ENCODE assay signal across 10 mouse cellular contexts in the genomic region with DNA sequence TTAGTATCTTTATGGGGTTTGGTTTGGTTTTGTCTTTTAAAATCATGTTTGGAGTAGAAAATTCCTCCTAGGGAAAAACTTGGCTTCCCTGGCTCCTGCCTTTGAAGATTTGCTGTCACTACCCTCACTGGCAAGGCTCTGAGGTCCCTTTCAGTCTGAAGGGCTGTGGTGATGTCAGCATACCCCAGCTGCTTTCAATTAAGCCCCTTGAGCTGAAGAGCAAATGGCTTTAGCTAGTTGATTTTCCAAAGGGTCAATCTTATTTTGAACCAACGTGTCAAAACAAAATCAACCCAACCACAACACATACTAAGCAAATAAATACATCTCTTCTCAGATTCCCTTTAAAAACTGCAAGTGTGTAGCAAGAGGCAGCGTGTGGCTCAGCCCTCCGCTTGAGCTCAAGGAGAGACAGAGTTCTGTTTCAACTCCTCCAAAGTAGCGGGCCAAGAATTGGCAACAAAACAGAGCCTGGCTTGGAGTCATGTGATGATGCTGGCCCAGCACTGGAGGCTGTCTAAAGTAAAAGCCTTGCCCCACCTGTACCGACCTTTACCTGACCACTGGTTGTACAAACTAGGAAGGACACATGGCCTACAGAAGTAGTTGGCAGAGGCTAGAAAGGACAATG. TPM values are rescaled to one million over a fixed set of nuclear protein-coding genes. Genes with fewer than 3 reads are reported as not detected.
DNase-seq lines count a peak whose midpoint lies in the region; ATAC-seq and TF ChIP-seq lines count a peak whose summit lies in the region.
"Had no signal": no experiment of that assay in that cellular context is flagged by ENCODE, and none has a peak within 500 bp of the region (broad histone marks: within the 10 kb centered on the region; RNA-seq: fewer than 3 reads in every experiment).

No protein-coding gene starts in this region.

- ATAC-seq in limb, embryonic 13.5 days (ENCODE audit: low FRiP score, low read depth) = no peak

- peak overlapping the region; percentile 2 for H3K27ac ChIP-seq in gastrocnemius, adult 2 months
- H3K27ac ChIP-seq in limb, embryonic 13.5 days = peak overlapping the region; percentile 34; the same call in 1 of the 2 replicates

- peaks cover 53% of the 10 kb centered on the region for H3K4me1 ChIP-seq in limb, embryonic 13.5 days

- 30% methylated on average over 5 of the region's 5 CpGs for WGBS in limb, embryonic 13.5 days

- no peaks in the 10 kb centered on the region for H3K27me3 ChIP-seq in limb, embryonic 13.5 days

- intact Hi-C loops in gastrocnemius, adult 2 months (cut with DNase I) = no loop called here

- peak; percentile 32 for DNase-seq in gastrocnemius, adult 2 months
- no peak for DNase-seq in gastrocnemius, adult 18-20 months (ENCODE audit: low spot score)
- peak; percentile 43 to 58 for DNase-seq in kidney, postnatal 25 days
- no peak for DNase-seq in kidney, postnatal 4 days
- peak; percentile 37 for DNase-seq in brain, adult 2 months (ENCODE audit: low read depth, low spot score)
- no peak for DNase-seq in thymus, postnatal 0 days (ENCODE audit: low spot score)
- DNase-seq in gastrocnemius, postnatal 10 days = no peak
- DNase-seq: layer of hippocampus, postnatal 36 days had no signal

- H3K4me2 ChIP-seq in limb, embryonic 13.5 days (replicated peaks) = no peak overlapping the region

- TF ChIP-seq CTCF in gastrocnemius, adult 2 months (IDR thresholded peaks at IDR 0.05) = no peak

- H3K9ac ChIP-seq in limb, embryonic 13.5 days = no peak overlapping the region

- no peaks in the 10 kb centered on the region for H3K36me3 ChIP-seq in limb, embryonic 13.5 days

- no peaks in the 10 kb centered on the region for H3K9me3 ChIP-seq in limb, embryonic 13.5 days
- H3K9me3 ChIP-seq: megakaryocyte, embryonic 14.5 days had no signal

- H3K4me3 ChIP-seq in gastrocnemius, adult 2 months = no peak overlapping the region
- no peak overlapping the region for H3K4me3 ChIP-seq in limb, embryonic 13.5 days
- H3K4me3 ChIP-seq: megakaryocyte, embryonic 14.5 days had no signal

RNA-seq across cellular contexts. Expression of a gene that starts 17.3 kb away (rescaled TPM):
- 10 to 100 TPM; 57.5 to 97.5 TPM for total RNA-seq in gastrocnemius, adult 2 months (2021)
- 10 to 100 TPM; 54.6 to 62.0 TPM for total RNA-seq in gastrocnemius, adult 18-20 months (2021)
- 200 and 203 TPM in 2 replicates for polyA plus RNA-seq in limb, embryonic 13.5 days (2015; fragmentation: Nextera tagmentation; extraction: Ambion mirVana)
- polyA plus RNA-seq in thymus, postnatal 0 days (2015; fragmentation: Nextera tagmentation; extraction: Ambion mirVana) = 86.5 and 86.6 TPM in 2 replicates
- total RNA-seq in gastrocnemius, postnatal 10 days (2021) = 100 to 1,000 TPM; 154 to 172 TPM

Comparison
In these comparisons a context has a peak if more than half of its experiments do, and no peak if none do; other contexts are left out.
1. DNase-seq: peak in gastrocnemius, adult 2 months (single experiment), kidney, postnatal 25 days (2 of 2) and brain, adult 2 months (single experiment); none in gastrocnemius, adult 18-20 months (single experiment), kidney, postnatal 4 days (0 of 2), thymus, postnatal 0 days (single experiment) and gastrocnemius, postnatal 10 days (single experiment).